Mouse (Mus musculus): ENCODE results near the gene Gtse1. TPM values are rescaled to one million over a fixed set of nuclear protein-coding genes. Genes with fewer than 3 reads are reported as not detected.

The Gtse1 gene
- polyA plus RNA-seq, 1 experiment, result not detected

DNA sequence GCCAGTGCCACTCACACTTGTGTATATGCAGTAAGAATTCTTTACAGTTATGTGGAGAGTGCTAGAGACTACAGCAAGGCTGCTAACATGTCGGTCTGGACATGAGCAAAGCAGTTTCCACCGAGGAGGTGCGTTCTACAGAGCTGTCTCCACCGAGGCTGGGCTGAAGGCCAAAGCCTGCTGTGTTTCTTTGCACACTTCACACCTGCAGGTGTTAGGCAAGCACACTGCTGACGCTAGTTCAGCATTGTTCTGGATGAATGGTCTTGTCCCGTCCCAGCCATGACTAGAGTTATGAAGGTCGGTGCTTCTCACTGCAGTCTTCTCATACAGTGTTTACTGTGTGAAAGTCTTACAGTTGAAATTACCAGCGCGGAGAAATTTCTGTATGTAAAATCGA lies 32.4 kb downstream of the Gtse1 start:
- no peak overlapping the region for H3K27ac ChIP-seq (ENCODE audit: insufficient read depth, low read depth, low read length)
- peaks cover 10% of the 10 kb centered on the region for H3K4me1 ChIP-seq (ENCODE audit: control insufficient read depth, insufficient read depth, low read length)
- H3K4me3 ChIP-seq (ENCODE audit: insufficient read depth, low read depth, low read length), result no peak overlapping the region
- 51% methylated on average over 10 of the region's 10 CpGs for WGBS
- TF ChIP-seq POLR2A (IDR thresholded peaks at IDR 0.05; ENCODE audit: insufficient read depth, low read depth, low read length), result no peak
- no peak for TF ChIP-seq CTCF (IDR thresholded peaks at IDR 0.05; ENCODE audit: insufficient read depth, low read depth, low read length)

DNA sequence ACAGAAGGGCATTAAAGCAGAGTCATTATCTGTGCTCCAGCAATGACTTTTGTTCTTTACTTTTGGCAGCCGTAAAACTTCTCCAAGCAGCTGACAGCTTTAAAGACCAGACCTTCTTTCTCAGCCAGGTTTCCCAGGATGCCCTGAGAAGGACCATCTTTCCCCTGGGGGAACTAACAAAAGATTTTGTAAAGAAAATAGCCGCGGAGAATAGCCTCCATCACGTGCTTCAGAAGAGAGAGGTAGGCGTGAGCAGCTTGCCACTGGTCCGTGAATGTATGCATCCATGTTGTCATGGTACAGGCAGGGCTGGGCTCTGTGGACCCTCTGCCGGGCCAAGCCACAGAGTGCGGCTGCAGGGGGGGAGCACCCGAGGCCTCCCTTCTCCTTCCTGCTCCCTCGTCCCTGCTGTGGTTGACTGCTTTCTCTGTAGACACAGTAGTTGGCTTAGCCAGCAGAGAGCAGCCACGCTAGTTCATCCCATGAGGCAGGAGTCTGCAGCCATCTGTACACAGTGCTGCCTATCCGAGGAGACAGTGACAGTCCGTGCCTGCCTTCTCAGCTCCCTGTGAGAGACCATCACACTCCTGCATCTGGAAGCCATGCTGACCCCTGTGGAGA lies 33.1 kb downstream of the Gtse1 start:
- Histone ChIP-seq H3K4me1 (ENCODE audit: control insufficient read depth, insufficient read depth, low read length) (peaks cover 16% of the 10 kb centered on the region), H3K27ac (ENCODE audit: insufficient read depth, low read depth, low read length) (no peak overlapping the region), H3K4me3 (ENCODE audit: insufficient read depth, low read depth, low read length) (no peak overlapping the region)
- WGBS, result 41% methylated on average over 13 of the region's 13 CpGs
- TF ChIP-seq CTCF (IDR thresholded peaks at IDR 0.05; ENCODE audit: insufficient read depth, low read depth, low read length) (no peak), POLR2A (IDR thresholded peaks at IDR 0.05; ENCODE audit: insufficient read depth, low read depth, low read length) (no peak)

DNA sequence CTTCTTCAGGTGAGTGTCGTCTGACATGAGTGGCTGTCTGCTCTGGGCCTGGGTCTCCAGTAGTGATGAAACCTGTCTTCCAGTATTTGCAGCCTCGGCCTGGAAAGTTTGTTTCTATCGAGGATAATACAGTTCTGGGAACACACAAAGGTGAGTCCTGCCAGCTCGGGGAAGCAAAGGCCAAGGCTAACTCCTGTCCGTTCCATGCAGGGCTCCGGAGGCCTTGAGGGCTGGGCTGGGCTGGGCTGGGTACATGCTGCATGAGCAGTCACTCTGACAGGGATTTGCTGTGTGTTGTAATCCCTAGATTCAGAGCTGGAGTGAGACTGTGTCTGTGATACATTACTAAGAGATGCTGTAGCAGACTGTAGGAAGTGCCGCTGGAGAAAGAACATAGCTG lies 34.3 kb downstream of the Gtse1 start:
- WGBS, result 86% methylated on average over 7 of the region's 7 CpGs
- Histone ChIP-seq H3K4me1 (ENCODE audit: control insufficient read depth, insufficient read depth, low read length) (peaks cover 16% of the 10 kb centered on the region), H3K4me3 (ENCODE audit: insufficient read depth, low read depth, low read length) (no peak overlapping the region), H3K27ac (ENCODE audit: insufficient read depth, low read depth, low read length) (no peak overlapping the region)
- no peak for TF ChIP-seq POLR2A (IDR thresholded peaks at IDR 0.05; ENCODE audit: insufficient read depth, low read depth, low read length)
- no peak for TF ChIP-seq CTCF (IDR thresholded peaks at IDR 0.05; ENCODE audit: insufficient read depth, low read depth, low read length)

DNA sequence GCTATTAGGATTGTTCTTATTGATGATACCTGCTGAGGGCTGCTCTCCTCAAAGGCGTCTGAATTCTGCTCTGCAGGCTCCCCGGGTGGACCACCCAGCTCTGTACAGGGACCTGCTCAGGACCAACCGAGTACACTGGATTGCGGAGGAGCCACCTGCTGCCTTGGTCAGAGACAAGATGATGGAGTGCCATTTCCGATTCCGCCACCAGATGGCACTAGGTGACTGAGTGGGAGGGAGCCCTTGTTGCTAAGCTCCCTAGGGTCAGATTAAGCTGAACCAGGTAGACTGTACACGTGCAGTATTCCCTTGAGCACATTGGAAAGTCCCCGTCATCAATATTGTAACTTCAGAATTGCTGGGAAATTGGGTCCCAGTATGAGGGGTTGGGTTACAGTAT lies 36.7 kb downstream of the Gtse1 start:
- WGBS, result 15% methylated on average over 8 of the region's 8 CpGs
- TF ChIP-seq POLR2A (IDR thresholded peaks at IDR 0.05; ENCODE audit: insufficient read depth, low read depth, low read length) (no peak), CTCF (IDR thresholded peaks at IDR 0.05; ENCODE audit: insufficient read depth, low read depth, low read length) (peak; percentile 42; the same call in 1 of the 2 replicates)
- H3K27ac ChIP-seq (ENCODE audit: insufficient read depth, low read depth, low read length), result no peak overlapping the region

DNA sequence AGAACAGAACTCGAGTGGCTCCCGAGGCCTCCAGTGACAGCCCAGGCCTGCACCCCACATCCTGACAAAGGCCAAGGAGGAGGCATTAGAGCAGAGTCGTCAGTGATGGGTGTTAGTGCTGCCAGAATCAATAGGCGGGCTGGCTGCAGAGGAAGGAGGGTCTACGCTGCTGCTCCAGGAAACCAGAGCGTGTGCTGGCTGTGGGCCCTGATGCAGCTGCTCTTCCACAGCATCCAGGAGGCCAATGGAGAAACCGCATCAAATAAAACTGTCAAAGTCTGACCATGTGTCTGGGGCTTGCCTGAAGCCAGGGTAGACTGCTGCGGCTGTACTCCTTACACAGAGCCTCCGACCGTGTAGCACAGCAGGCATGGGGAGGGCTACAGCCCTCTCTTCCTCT lies 37.6 kb downstream of the Gtse1 start:
- H3K4me1 ChIP-seq (ENCODE audit: control insufficient read depth, insufficient read depth, low read length), result peaks cover 19% of the 10 kb centered on the region
- no peak overlapping the region for H3K4me3 ChIP-seq (ENCODE audit: insufficient read depth, low read depth, low read length)
- TF ChIP-seq CTCF (IDR thresholded peaks at IDR 0.05; ENCODE audit: insufficient read depth, low read depth, low read length) (no peak), POLR2A (IDR thresholded peaks at IDR 0.05; ENCODE audit: insufficient read depth, low read depth, low read length) (no peak)
- H3K27ac ChIP-seq (ENCODE audit: insufficient read depth, low read depth, low read length), result no peak overlapping the region
- WGBS, result 48% methylated on average over 10 of the region's 10 CpGs

More for the DNA sequence above, 36.7 kb downstream of the Gtse1 start:
- H3K4me1 ChIP-seq (ENCODE audit: control insufficient read depth, insufficient read depth, low read length), result peaks cover 19% of the 10 kb centered on the region
- H3K4me3 ChIP-seq (ENCODE audit: insufficient read depth, low read depth, low read length), result no peak overlapping the region

DNA sequence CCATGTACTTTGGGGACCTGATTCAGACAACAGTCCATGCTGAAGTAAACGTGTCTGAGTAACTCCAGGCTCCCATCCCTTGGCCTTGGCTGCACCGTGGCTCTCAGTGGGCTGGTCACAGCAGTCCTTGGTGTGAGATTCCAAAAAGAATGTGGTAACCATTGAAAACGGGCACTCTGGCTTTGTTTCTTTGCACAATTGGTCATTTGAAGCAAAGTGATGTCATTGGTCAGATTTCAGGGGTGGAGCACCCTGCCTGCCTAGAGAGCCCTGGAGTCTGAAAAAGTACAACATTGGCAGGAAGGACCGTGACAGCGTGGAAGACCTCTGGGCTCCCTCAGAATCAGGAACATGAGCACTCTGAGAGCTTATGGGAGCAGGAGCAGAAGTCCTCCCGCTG lies 39.9 kb downstream of the Gtse1 start:
- H3K4me1 ChIP-seq (ENCODE audit: control insufficient read depth, insufficient read depth, low read length), result peaks cover 14% of the 10 kb centered on the region; the same call in 1 of the 2 replicates
- H3K27ac ChIP-seq (ENCODE audit: insufficient read depth, low read depth, low read length), result no peak overlapping the region
- TF ChIP-seq POLR2A (IDR thresholded peaks at IDR 0.05; ENCODE audit: insufficient read depth, low read depth, low read length) (no peak), CTCF (IDR thresholded peaks at IDR 0.05; ENCODE audit: insufficient read depth, low read depth, low read length) (no peak)
- 42% methylated on average over 6 of the region's 6 CpGs for WGBS
- no peak overlapping the region for H3K4me3 ChIP-seq (ENCODE audit: insufficient read depth, low read depth, low read length)

DNA sequence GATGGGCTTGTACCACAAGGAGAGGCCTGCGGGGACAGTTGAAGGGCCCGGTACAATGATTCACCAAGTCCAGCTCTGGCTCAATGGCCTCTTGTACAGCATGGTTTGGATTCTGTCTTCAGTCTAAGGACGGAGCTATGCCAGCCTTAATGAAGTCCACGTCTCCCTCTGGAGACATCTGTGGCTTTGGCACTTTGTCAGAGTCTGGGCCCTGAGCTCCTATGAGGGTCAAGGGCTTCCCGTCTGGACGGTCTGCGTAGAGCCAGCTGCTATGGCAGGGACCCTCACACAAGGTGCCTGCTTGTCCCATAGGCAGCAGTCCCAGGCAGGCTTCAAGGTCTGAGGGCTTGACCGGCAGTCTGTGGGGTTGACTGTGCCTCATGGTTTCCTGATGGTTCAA lies 40.8 kb downstream of the Gtse1 start:
- Histone ChIP-seq H3K4me3 (ENCODE audit: insufficient read depth, low read depth, low read length) (no peak overlapping the region), H3K4me1 (ENCODE audit: control insufficient read depth, insufficient read depth, low read length) (peaks cover 19% of the 10 kb centered on the region; the same call in 1 of the 2 replicates), H3K27ac (ENCODE audit: insufficient read depth, low read depth, low read length) (no peak overlapping the region)
- TF ChIP-seq CTCF (IDR thresholded peaks at IDR 0.05; ENCODE audit: insufficient read depth, low read depth, low read length), result no peak
- no peak for TF ChIP-seq POLR2A (IDR thresholded peaks at IDR 0.05; ENCODE audit: insufficient read depth, low read depth, low read length)
- WGBS, result 72% methylated on average over 8 of the region's 8 CpGs

DNA sequence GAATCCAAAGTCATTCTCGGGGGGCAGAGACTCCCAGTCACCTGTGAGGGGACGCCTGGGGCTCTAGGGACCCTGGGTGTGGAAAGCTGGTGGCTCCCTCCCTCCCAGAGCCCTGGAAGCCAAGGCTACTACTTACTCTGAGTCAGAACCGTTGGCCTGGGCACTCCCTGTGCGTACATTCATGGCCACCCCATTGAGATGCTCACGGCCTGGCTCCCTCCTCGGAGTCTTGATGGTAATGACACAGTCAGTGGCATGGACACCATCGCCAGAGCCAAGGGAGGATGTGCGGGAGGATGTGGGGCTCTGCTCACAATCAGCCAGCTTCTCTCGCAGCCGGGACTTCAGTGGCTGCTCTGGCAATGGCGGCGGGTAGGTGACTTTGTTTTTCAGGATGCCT lies 41.3 kb downstream of the Gtse1 start:
- Histone ChIP-seq H3K27ac (ENCODE audit: insufficient read depth, low read depth, low read length) (no peak overlapping the region), H3K4me3 (ENCODE audit: insufficient read depth, low read depth, low read length) (no peak overlapping the region), H3K4me1 (ENCODE audit: control insufficient read depth, insufficient read depth, low read length) (peaks cover 22% of the 10 kb centered on the region; the same call in 1 of the 2 replicates)
- WGBS, result 77% methylated on average over 12 of the region's 12 CpGs
- TF ChIP-seq CTCF (IDR thresholded peaks at IDR 0.05; ENCODE audit: insufficient read depth, low read depth, low read length) (no peak), POLR2A (IDR thresholded peaks at IDR 0.05; ENCODE audit: insufficient read depth, low read depth, low read length) (no peak)

DNA sequence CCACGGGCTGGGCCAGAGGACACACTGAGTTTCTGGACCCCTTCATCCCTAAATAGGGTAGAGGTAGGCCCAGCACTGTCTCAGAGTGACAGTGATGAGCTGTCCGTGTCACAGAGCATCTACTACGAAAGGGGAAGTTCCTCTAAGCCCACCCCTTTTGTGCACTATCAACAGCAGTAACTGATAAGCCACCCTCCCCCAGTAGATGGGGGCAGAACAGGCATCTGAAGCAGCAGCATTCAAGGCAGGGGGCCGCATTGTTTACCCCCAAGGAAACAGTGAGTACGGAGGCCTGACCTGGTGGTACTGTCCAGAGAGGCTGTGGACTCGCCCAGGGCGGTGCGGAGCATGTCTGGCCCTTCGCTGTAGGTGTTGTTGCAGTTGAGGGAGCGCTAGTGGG lies 43.0 kb downstream of the Gtse1 start:
- peaks cover 12% of the 10 kb centered on the region; the same call in 1 of the 2 replicates for H3K4me1 ChIP-seq (ENCODE audit: control insufficient read depth, insufficient read depth, low read length)

More for the DNA sequence above, 43.0 kb downstream of the Gtse1 start:
- H3K4me3 ChIP-seq (ENCODE audit: insufficient read depth, low read depth, low read length), result no peak overlapping the region
- H3K27ac ChIP-seq (ENCODE audit: insufficient read depth, low read depth, low read length), result no peak overlapping the region
- no peak for TF ChIP-seq CTCF (IDR thresholded peaks at IDR 0.05; ENCODE audit: insufficient read depth, low read depth, low read length)
- no peak for TF ChIP-seq POLR2A (IDR thresholded peaks at IDR 0.05; ENCODE audit: insufficient read depth, low read depth, low read length)
- 94% methylated on average over 10 of the region's 10 CpGs for WGBS

All from olfactory bulb, adult 2 months (tissue).